ENCODE assay signal across 10 mouse cellular contexts in the genomic region with DNA sequence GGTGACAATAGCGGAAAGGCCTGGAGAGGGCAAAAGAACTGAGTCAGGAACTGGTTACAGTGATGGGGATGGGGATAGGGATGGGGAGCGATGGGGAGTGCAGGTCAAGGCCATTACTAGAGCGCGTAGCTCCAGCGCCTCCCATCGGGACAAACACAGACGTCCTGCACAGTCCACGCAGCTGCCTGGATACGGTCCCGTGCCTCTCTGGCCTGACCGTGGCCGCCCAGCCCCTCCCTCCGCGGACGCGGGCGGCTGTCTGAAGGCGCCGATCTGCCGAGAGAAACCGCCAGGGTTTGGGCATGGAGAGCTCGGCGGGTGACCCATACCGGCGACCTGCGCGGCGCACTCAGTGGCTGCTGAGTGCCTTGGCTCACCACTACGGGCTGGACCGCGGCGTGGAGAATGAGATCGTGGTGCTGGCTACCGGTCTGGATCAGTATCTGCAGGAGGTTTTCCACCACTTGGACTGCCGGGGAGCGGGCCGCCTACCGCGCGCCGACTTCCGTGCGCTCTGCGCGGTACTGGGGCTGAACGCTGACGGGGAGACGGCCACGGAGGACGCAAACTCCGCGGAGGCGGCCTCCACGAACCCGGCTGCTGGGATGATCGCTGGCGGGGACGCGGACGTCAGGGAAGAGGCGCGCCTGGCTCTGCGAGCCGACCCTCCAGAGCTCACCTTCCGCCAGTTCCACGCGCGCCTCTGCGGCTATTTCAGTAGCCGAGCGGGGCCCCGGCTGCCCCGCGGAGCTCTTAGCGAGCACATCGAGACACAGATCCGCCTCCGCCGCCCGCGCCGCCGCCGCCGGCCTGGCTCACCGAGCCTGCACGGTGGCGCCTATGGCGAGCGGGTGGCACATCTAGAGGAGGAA. TPM values are rescaled to one million over a fixed set of nuclear protein-coding genes. Genes with fewer than 3 reads are reported as not detected.
DNase-seq lines count a peak whose midpoint lies in the region; ATAC-seq and TF ChIP-seq lines count a peak whose summit lies in the region.
"Had no signal": no experiment of that assay in that cellular context is flagged by ENCODE, and none has a peak within 500 bp of the region (broad histone marks: within the 10 kb centered on the region; RNA-seq: fewer than 3 reads in every experiment).

A gene (plus strand): TSS at position 279 of the 872 bp plus-strand sequence.

- peaks cover 69% of the 10 kb centered on the region for H3K27me3 ChIP-seq in embryonic facial prominence, embryonic 15.5 days
- peaks cover 60% of the 10 kb centered on the region for H3K27me3 ChIP-seq in heart, embryonic 11.5 days (ENCODE audit: control insufficient read depth, insufficient read depth, low read length)
- H3K27me3 ChIP-seq in limb, embryonic 14.5 days (ENCODE audit: control insufficient read depth, insufficient read depth, low read length) = peaks cover 54% of the 10 kb centered on the region
- peaks cover 20% of the 10 kb centered on the region for H3K27me3 ChIP-seq in midbrain, embryonic 16.5 days (ENCODE audit: control insufficient read depth, insufficient read depth, low read depth, low read length)
- H3K27me3 ChIP-seq: CH12.LX had no signal

- H3K36me3 ChIP-seq in embryonic facial prominence, embryonic 15.5 days = no peaks in the 10 kb centered on the region
- H3K36me3 ChIP-seq in heart, embryonic 11.5 days (ENCODE audit: control insufficient read depth, insufficient read depth, low read length) = no peaks in the 10 kb centered on the region
- no peaks in the 10 kb centered on the region for H3K36me3 ChIP-seq in limb, embryonic 14.5 days (ENCODE audit: control insufficient read depth, insufficient read depth, low read length)
- H3K36me3 ChIP-seq in midbrain, embryonic 16.5 days (ENCODE audit: control insufficient read depth, insufficient read depth, low read length) = no peaks in the 10 kb centered on the region

- H3K27ac ChIP-seq in embryonic facial prominence, embryonic 15.5 days (replicated peaks) = no peak within 1 kb of the TSS
- H3K27ac ChIP-seq in heart, embryonic 11.5 days (ENCODE audit: low read depth, low read length) = no peak within 1 kb of the TSS
- H3K27ac ChIP-seq in limb, embryonic 14.5 days (replicated peaks; ENCODE audit: low read depth, low read length) = no peak within 1 kb of the TSS
- H3K27ac ChIP-seq in midbrain, embryonic 16.5 days (ENCODE audit: low read length) = peak within 1 kb of the TSS; percentile 60
- H3K27ac ChIP-seq: macrophage had no signal

- under 1% methylated on average over 90 of the region's 90 CpGs for WGBS in embryonic facial prominence, embryonic 15.5 days
- whole genome bisulfite sequencing in heart, embryonic 11.5 days (ENCODE audit: insufficient replicate concordance) = under 1% methylated on average over 90 of the region's 90 CpGs
- WGBS in limb, embryonic 14.5 days = under 1% methylated on average over 45 of the region's 90 CpGs
- under 1% methylated on average over 80 of the region's 90 CpGs for WGBS in midbrain, embryonic 16.5 days

- no peak for TF ChIP-seq POLR2A in limb, embryonic 14.5 days (IDR thresholded peaks at IDR 0.05; ENCODE audit: borderline replicate concordance, extremely low read depth, insufficient read depth, insufficient read length)

- peak within 1 kb of the TSS; percentile 93 for H3K4me2 ChIP-seq in embryonic facial prominence, embryonic 15.5 days (replicated peaks)
- H3K4me2 ChIP-seq in heart, embryonic 11.5 days = peak within 1 kb of the TSS; percentile 98
- H3K4me2 ChIP-seq in limb, embryonic 14.5 days (replicated peaks; ENCODE audit: low read depth, low read length, severe bottlenecking) = peak within 1 kb of the TSS; percentile 95
- peak within 1 kb of the TSS; percentile 67 for H3K4me2 ChIP-seq in midbrain, embryonic 16.5 days (ENCODE audit: low read length)

- peak; percentile 48 for DNase-seq in layer of hippocampus, adult 11-12 months (ENCODE audit: low spot score)
- DNase-seq in layer of hippocampus, adult 9-10 months (ENCODE audit: low spot score) = no peak
- peak; percentile 21 for DNase-seq in kidney, adult 9 months
- peak; percentile 20 for DNase-seq in limb, embryonic 14.5 days (ENCODE audit: low spot score)
- DNase-seq in natural killer cell, adult 2 months (ENCODE audit: low spot score in 2 of 2) = no peak

- peak; percentile 78; the same call in 1 of the 2 replicates for ATAC-seq in embryonic facial prominence, embryonic 15.5 days (ENCODE audit: insufficient number of reproducible peaks, low FRiP score, low TSS enrichment, low read depth)
- ATAC-seq in heart, embryonic 11.5 days (replicated peaks; ENCODE audit: insufficient number of reproducible peaks, low FRiP score, low TSS enrichment) = peak; percentile 40
- peak; percentile 50; the same call in 1 of the 2 replicates for ATAC-seq in limb, embryonic 14.5 days (ENCODE audit: low FRiP score, low read depth)
- peak; percentile 86 for ATAC-seq in midbrain, embryonic 16.5 days

- peaks cover 41% of the 10 kb centered on the region for H3K4me1 ChIP-seq in embryonic facial prominence, embryonic 15.5 days
- H3K4me1 ChIP-seq in heart, embryonic 11.5 days (ENCODE audit: control insufficient read depth, insufficient read depth, low read length) = peaks cover 22% of the 10 kb centered on the region
- H3K4me1 ChIP-seq in limb, embryonic 14.5 days (ENCODE audit: control insufficient read depth, insufficient read depth, low read length) = peaks cover 11% of the 10 kb centered on the region; the same call in 1 of the 2 replicates
- H3K4me1 ChIP-seq in midbrain, embryonic 16.5 days (ENCODE audit: control insufficient read depth, insufficient read depth, low read length) = peaks cover 26% of the 10 kb centered on the region

- peak within 1 kb of the TSS; percentile 57 for H3K4me3 ChIP-seq in embryonic facial prominence, embryonic 15.5 days (replicated peaks)
- peak within 1 kb of the TSS; percentile 64 for H3K4me3 ChIP-seq in heart, embryonic 11.5 days (ENCODE audit: low read depth, low read length)
- peak within 1 kb of the TSS; percentile 56 for H3K4me3 ChIP-seq in limb, embryonic 14.5 days (replicated peaks; ENCODE audit: low read length)
- peak within 1 kb of the TSS; percentile 54 for H3K4me3 ChIP-seq in midbrain, embryonic 16.5 days (ENCODE audit: low read depth, low read length)

- H3K9ac ChIP-seq in embryonic facial prominence, embryonic 15.5 days = peak within 1 kb of the TSS; percentile 33
- peak within 1 kb of the TSS; percentile 65 for H3K9ac ChIP-seq in heart, embryonic 11.5 days (ENCODE audit: low read depth, low read length)
- peak within 1 kb of the TSS; percentile 48 for H3K9ac ChIP-seq in limb, embryonic 14.5 days (ENCODE audit: low read depth, low read length, severe bottlenecking)
- peak within 1 kb of the TSS; percentile 69 for H3K9ac ChIP-seq in midbrain, embryonic 16.5 days (ENCODE audit: low read depth, low read length)

- H3K9me3 ChIP-seq in embryonic facial prominence, embryonic 15.5 days (replicated peaks) = no peaks in the 10 kb centered on the region
- H3K9me3 ChIP-seq in heart, embryonic 11.5 days (replicated peaks; ENCODE audit: control insufficient read depth, low read length) = no peaks in the 10 kb centered on the region
- no peaks in the 10 kb centered on the region for H3K9me3 ChIP-seq in limb, embryonic 14.5 days (ENCODE audit: control insufficient read depth, low read length)
- H3K9me3 ChIP-seq in midbrain, embryonic 16.5 days (replicated peaks; ENCODE audit: control insufficient read depth, low read length, poor library complexity, severe bottlenecking) = no peaks in the 10 kb centered on the region

RNA-seq across cellular contexts. Expression of the gene that starts here (rescaled TPM):
- 2.2 TPM in 2 replicates for polyA plus RNA-seq in embryonic facial prominence, embryonic 15.5 days (2015; fragmentation: Nextera tagmentation; extraction: Ambion mirVana)
- 0.25 TPM in 1 of 2 replicates, not detected in the other for polyA plus RNA-seq in heart, embryonic 11.5 days (2014; fragmentation: Nextera tagmentation; extraction: Ambion mirVana)
- 0.98 and 1.3 TPM in 2 replicates for polyA plus RNA-seq in limb, embryonic 14.5 days (2012; rRNA removed)
- polyA plus RNA-seq in limb, embryonic 14.5 days (2014; fragmentation: Nextera tagmentation; extraction: Ambion mirVana) = 0.64 and 0.80 TPM in 2 replicates
- 4.6 and 5.5 TPM in 2 replicates for polyA plus RNA-seq in midbrain, embryonic 16.5 days (2015; fragmentation: Nextera tagmentation; extraction: Ambion mirVana)
- polyA plus RNA-seq: macrophage had no signal

Comparison
In these comparisons a context has a peak if more than half of its experiments do, and no peak if none do; other contexts are left out.
1. DNase-seq: peak in layer of hippocampus, adult 11-12 months (single experiment), kidney, adult 9 months (single experiment) and limb, embryonic 14.5 days (single experiment); none in layer of hippocampus, adult 9-10 months (single experiment) and natural killer cell, adult 2 months (0 of 2).
2. Peak in ATAC-seq, H3K4me3 ChIP-seq, H3K9ac ChIP-seq and H3K4me2 ChIP-seq in heart, embryonic 11.5 days; RNA of the gene not detected or under 1 TPM.
3. Peak in every context shown above with its lines, with median percentiles within 50 percentile points of each other: ATAC-seq, H3K4me2 ChIP-seq, H3K4me3 ChIP-seq and H3K9ac ChIP-seq.